Mouse (Mus musculus) ovary, postnatal 36 days (tissue): ENCODE measurements around the gene Prrc2c.
A peak's percentile ranks its signal among the peaks of the same experiment; 100 is the strongest.
"Not testable (repeated sequence)": the region's sequence is repeated elsewhere in the genome, so short reads cannot be mapped to it uniquely, and the experiment has no call there.

ENCODE experiments used
- DNase-seq: peaks from one replicate; pipeline ENCODE4 v3.0.0; 2022; ENCODE audit warnings: low spot score, mixed read lengths

The Prrc2c gene

GRCm38 (mm10) chr1:162665486-162666174 lies 74.7 kb downstream of the Prrc2c start:
- DNase-seq = no peak

- DNase-seq = peak; percentile 62
Observed at GRCm38 (mm10) chr1:162664826-162665475, 75.4 kb downstream of the Prrc2c start.

GRCm38 (mm10) chr1:162660276-162660860 lies 80.0 kb downstream of the Prrc2c start:
- peak; percentile 24 for DNase-seq

- DNase-seq = no peak
Observed at GRCm38 (mm10) chr1:162658119-162658518, 82.2 kb downstream of the Prrc2c start, which contains the start of gene Myocos. Myocos (minus strand) TSS chr1:162658219.

- no peak for DNase-seq
Observed at GRCm38 (mm10) chr1:162648416-162648815, 91.9 kb downstream of the Prrc2c start.

- no peak for DNase-seq
Observed at GRCm38 (mm10) chr1:162646083-162646686, 94.2 kb downstream of the Prrc2c start.

- peak; percentile 55 for DNase-seq
Observed at GRCm38 (mm10) chr1:162643752-162644151, 96.6 kb downstream of the Prrc2c start.

- no peak for DNase-seq
Observed at GRCm38 (mm10) chr1:162642591-162642990, 97.8 kb downstream of the Prrc2c start.

- DNase-seq = no peak
Observed at GRCm38 (mm10) chr1:162639861-162640260, 100.5 kb downstream of the Prrc2c start.

GRCm38 (mm10) chr1:162639051-162639750 lies 101.2 kb downstream of the Prrc2c start, which contains the start of gene Myoc:
Myoc (plus strand) TSS chr1:162639155.
- no peak for DNase-seq

GRCm38 (mm10) chr1:162638535-162638934 lies 101.8 kb downstream of the Prrc2c start:
- no peak for DNase-seq

GRCm38 (mm10) chr1:162636516-162636915 lies 103.8 kb downstream of the Prrc2c start:
- DNase-seq = no peak

- not testable (repeated sequence) for DNase-seq
Observed at GRCm38 (mm10) chr1:162635291-162635931, 104.9 kb downstream of the Prrc2c start.

GRCm38 (mm10) chr1:162628326-162628725 lies 112.0 kb downstream of the Prrc2c start:
- not testable (repeated sequence) for DNase-seq

- peak; percentile 33 for DNase-seq
Observed at GRCm38 (mm10) chr1:162627821-162628220, 112.5 kb downstream of the Prrc2c start.

GRCm38 (mm10) chr1:162625229-162625628 lies 115.1 kb downstream of the Prrc2c start:
- DNase-seq = no peak

- DNase-seq = peak; percentile 30
Observed at GRCm38 (mm10) chr1:162623895-162624294, 116.5 kb downstream of the Prrc2c start.
